Mouse (Mus musculus): ENCODE measurements around the gene Sost.

The Sost gene

DNA sequence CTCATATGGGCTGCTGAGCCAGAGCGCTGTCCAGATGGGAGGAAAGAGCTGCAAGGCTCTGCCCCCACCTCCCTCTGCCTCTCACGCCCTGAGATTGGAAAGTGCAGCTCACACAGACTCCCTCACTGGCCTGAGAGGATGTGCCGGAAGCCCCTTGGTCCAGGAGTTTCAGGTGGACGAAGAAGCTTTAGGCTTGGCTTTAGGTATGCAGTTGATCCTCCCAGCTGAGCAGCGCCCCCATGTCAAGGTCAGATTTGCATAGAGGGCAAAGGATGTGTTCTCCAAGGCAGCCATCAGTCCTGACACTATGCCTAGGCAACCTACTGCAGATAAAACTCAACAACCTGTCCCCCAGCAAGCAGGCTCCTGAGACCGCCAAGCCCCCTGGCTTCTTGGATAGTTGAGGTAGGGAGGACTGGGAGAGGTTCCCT is 16.2 kb upstream of the Sost start:
- DNase-seq = peak; percentile 49

DNA sequence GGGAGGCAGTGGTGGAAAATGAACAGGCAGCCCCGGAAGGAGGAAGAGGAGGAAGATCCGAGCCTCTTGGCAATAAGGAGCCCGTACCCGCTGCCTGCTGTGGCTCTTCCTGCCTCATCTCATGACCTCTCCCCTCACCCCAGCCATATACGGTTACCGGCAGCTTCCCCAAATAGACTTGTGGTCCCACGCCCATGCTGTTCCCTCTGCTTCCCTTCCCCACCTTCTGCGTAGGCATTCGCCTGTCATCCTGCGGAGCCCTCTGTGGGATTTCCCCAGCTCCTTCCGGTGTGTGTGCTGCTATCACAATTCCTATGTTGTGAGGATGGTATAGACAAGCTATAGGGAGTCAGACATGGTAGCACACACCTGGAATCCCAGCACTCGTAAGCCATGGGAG is 15.0 kb upstream of the Sost start:
- peak; percentile 39 for DNase-seq

DNA sequence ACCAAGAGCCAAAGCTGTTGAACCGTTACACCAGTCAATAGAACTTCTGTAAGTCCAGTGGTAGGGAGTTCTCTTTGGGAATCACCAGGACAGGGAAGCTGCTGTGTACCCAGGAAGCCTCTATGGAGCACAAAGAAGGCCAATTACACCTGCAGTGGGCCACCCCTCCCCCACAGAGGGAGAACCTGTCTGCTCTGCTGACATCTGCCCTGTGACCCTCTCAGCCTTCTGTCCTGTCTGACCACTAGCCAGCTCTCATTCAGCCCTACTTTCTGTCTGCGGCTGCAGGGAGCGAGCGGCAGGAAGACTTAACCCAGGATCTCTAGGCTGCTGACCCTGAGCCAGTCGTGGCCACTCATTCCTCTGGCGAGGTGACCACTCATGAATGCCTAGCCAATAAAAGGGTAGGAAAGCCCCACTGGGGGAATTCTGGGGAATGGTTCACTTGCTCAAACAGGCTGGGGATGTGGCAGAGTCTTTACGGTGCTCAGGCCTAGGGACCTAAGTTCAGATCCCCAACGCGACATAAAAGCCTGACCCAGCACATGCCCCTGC is 13.9 kb upstream of the Sost start:
- peak; percentile 51 for DNase-seq

DNA sequence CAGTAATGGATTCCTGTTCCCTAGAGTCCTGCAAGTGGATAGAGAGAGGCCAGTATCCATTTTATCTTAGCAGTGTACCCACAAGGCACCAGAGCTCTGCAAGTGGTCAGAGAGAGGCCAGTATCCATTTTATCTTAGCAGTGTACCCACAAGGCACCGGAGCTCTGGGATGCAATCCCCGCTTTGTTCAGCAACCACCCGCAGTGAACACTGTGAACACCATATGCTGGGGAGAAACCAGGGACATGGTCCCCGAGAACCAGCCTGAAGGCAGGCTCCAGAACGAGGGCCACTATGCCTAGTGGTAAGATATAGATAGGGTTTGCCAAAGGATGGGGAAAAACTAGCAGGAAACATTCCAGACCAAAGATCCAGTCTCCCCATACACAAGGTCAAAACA is 12.3 kb upstream of the Sost start:
- peak; percentile 49 for DNase-seq

DNA sequence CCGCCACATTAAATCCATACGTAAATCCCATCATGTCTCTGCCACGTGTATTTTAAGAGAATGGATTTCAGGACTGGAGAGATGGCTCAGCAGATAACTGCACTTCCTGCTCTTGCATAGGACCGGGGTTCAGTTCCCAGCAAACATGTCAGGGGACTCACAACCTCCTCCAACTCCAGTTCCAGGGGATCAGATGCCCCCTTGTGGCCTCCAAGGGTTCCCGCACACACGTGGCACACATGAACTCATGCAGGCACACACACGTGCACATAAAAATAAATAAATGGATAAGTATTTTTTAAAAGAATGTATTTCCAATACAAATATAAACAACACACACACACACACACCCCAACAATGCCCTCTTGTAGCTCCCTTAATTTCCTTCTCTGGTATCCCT is 10.1 kb upstream of the Sost start:
- DNase-seq = no peak

DNA sequence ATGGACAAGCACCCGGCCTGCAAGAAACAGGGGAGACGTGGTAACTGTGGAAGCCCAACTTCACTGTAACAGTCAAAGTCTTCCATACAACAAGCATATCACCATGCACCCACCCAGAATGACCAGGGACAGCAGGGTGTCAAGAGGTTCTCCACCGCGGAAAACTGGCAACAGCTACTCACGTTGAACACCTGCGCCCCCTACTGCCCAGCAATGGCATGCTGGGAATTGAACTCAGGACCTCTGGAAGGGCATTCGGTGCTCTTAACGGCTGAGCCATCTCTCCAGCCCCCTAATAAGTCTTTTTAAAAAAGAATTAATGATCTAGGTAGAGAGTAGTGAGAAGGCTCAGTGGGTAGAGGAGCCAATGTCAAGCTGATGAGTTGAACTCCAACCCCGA is 8.1 kb upstream of the Sost start:
- DNase-seq = no peak

DNA sequence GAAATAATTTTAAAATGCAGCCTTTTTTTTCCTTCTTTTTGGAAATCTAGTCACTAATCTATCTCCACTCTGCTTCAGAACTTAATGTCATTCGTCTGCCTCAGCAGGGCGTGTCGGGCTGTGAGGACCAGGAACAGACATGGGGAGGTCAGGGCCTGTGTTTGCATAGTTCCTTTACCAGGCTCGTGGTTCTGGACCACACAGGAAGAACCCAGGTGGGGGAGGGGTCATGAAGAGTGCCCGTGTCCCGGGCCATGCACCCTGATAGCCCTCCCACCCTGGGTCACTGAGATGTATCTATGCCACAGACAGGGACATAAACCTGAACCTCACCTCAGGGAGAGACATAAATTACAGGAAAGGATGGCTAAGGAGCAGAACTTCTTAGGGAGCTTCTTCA is 7.4 kb upstream of the Sost start:
- DNase-seq = peak; percentile 22

DNA sequence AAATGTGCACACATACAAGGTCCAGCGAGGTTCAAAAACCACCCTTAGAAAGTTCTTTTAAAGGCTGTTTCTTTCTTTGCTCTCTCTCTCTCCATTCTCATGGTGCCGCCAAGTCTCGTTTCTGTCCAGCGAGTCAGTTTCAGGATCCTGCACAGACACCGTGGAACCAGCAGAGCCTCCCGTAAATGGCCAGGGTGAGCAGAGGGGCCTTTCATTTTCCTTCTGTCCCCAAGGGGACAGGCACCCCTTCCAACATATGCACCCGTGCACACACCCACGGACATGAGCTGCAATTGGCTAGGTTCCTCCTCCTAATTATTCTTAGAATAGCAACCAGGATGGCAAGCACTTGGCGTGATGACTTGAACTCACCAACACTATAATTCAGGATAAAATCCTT is 6.7 kb upstream of the Sost start:
- no peak for DNase-seq

DNA sequence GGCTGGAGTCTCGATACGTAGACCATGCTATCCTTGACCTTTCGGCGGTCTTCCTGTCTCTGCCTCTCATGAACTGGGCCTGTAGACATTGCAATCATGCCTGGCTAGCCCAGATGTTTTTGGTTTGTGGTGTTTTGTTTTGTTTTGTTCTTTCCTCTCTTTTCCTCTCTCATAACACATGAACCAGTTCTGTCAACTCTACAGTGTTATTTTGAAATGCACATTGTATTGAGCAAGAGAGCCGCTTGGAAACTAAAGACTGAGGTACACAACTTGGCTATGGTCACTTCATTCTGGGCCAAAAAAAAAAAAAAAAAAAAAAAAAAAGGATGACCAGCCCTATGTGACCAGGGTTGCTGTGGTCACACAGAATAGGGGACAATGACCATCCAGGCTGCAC is 5.8 kb upstream of the Sost start:
- DNase-seq = no peak

DNA sequence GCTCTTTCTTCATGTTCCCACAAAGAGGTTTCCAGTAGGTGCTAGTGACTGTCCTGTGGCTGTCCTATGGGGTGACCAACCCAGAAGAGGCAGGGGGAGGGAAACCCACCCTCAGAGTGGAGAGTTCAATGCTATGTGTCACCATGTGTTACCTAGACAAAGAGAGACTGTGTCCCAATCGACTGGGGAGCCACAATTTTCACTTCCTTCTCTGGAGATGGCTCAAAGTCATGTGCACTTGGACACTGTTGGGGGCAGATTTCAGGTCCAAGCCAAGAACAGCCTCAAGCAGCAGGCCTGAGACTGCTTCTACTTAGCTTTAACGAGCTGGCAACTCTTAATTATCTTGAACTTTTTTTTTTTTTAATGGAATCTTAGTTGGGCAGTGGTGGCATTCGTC is 5.3 kb upstream of the Sost start:
- no peak for DNase-seq

DNA sequence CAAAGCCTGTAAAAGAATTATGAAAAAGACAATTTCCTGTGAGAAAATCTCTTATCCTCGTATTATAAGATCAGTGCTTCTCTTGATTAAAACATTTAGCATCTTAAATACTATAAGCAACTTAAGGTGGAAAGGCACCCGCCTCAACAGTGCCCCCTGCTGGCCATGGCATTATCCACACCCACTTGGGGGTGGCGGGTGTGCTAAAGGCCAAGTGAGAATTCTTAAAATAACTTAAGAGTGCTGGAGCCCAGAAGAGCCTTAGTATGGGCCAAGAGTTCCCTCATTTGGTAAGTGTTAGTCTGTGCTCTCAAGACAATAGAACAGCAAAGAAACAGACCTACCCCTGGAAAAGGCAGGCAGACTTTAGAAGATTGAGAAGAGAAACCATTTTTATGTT is 4.6 kb upstream of the Sost start:
- DNase-seq = no peak

DNA sequence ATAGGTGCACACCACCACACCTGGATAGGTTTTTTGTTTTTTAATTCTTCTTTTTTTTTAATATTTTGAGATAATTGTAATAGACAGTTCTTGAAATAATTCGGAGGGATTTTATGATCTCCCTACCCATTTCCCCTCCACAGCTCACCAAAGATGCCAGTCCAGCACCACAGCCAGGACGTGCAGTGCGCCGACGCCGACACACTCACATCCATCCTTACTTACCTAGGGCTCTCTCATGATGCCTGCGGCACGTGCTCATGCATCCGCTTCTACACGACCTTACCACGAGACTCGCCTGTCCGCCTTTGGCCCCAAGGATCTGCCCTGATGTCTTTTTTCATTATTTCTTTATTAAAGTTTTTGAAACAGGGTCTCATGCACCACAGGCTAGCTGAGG is 3.0 kb upstream of the Sost start:
- DNase-seq = peak; percentile 21

DNA sequence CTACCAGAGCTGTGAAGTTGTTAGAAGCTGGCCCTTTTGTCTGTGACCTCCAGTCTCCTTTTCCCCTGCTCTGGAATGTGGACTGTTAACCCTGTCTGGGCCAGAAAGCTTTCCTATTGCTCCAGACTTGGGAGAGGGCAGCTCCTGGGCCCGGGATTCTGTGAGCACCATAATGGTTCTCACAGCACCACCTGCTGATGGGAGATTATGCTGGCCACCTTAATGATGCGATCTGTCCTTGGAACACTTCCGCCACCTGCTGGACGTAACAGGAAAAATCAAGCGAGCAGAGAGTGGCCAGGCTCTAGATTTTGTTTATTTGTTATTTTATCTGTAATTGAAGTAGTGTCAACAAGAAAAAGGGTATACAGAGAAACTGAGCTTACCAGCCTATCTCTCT is 2.0 kb upstream of the Sost start:
- peak; percentile 75 for DNase-seq

DNA sequence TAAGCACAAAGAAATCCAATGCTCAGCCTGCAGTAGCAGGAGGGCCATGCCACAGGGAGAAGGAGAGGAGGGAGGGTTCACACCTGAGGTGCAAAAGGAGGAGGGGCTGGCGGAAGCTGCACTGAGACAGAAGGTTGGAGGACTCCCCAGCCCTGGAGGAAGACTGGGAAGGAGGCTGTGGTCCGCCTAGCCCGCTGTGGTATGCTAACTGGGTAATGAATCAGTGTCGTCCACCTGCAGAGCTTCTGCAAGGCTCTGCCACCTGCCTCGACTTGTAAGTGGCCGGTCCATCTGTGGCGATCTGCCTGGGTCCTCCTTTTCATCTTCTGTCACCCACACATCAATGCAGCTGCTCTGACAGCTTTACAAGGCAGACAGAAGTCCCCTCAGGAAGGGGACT is 1.5 kb upstream of the Sost start:
- no peak for DNase-seq

DNA sequence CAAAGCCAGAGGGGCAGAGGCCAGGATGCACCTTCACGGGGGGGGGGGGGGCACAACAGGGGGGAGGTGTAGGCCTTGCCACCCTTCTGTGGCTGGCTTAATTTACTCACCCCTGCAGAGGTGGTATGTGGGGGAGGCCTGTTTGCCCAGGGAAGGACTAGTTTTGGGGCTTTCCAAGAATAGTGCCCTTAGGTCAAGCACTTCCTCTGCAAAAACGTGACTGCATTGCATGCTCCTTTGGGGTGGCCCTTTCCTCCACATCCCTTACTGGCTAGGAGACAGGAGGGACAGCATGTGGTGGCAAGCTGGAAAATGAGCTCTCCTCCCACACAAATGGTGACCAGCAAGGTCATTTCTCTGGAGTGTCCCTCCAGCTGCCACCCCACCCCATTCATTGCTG is 1.3 kb downstream of the Sost start:
- no peak for DNase-seq

DNA sequence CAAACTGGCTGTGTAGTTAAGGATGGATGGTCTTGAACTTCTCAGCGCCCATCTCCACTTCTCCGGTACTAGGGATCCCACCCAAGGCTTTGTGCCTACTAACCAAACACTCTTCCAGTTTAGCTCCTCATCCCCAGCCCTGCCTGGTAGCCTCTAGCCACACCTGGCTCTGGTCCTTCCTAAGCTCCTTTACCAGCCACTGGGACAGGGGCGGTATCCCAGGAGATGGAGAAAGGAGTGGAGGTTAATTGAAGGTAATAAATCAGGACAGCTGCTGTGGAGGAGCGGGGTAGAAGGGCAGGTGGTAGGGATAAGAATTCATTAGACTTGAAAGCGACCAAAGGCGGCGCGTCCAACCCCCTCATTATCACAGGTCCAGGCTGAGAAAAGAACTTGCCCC is 2.2 kb downstream of the Sost start:
- DNase-seq = no peak

DNA sequence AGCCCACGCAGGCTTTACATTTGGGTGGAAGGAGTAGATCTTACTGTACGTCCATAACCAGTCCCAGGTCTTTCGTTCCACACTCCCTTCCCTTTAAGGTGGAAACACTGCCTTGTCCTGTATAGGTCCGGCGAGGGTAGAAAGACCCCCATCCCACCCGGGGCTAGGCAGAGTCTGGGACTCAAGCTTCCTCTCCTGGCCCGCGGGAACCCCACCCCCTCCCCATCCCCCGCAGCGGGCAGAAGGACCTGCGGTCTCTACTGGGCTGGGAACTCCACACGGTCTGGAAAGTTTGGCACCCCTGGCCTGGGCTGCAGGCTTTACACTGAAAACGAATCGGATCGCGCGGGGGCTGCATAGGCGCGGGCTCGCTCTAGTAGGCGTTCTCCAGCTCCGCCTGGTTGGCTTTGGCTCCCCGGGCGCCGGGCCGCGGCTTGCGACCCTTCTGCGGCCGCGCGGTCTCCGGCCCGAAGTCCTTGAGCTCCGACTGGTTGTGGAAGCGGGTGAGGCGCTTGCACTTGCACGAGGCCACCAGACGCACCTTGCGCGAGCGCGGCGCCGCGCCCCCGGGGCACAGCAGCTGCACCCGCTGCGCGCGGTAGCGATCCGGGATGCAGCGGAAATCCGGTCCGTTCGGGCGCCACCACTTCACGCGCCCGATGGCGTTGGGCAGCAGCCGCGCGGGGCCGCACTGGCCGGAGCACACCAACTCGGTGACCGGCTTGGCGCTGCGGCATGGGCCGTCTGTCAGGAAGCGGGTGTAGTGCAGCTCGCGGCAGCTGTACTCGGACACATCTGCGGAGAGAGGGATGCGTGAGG is 3.1 kb downstream of the Sost start:
- no peak for DNase-seq

DNA sequence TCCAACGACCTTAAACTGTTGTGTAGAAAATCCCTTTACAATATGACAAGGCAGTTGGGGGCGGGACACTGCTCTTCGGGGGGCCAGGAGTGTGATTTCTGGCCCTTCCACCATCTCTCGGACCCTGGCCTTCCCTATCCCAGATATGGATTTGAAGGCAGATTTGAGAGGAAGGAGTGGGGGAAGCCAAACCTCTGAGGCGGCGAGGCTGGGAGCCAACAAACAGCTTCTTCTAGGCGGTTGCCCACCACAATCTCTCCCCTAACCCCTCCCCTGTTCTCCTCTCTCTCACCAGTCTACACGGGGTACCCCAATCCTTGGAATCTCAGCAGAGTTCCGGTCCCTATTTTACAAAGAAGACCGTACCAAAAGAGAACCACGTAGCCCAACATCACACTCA is 3.8 kb downstream of the Sost start:
- DNase-seq = no peak

DNA sequence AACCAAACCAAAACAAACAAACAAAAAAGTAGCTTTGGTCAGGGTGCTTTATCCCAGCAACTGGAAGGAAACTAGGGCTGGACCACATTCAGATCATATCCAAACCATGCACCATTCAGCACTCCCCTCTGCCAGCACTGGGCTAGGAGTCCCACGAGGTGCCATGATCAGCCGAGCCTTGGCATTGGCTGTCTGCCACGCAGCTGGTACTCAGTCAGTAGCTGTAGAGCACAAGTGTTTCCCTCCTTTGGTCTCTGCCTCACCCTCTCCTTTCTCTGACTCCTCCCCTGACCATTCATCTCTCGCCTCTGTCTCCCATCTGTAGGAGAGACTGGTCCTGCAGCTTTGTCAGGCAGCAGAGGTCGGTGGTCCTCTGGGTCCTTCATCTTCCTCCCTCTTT is 9.3 kb downstream of the Sost start:
- no peak for DNase-seq

DNA sequence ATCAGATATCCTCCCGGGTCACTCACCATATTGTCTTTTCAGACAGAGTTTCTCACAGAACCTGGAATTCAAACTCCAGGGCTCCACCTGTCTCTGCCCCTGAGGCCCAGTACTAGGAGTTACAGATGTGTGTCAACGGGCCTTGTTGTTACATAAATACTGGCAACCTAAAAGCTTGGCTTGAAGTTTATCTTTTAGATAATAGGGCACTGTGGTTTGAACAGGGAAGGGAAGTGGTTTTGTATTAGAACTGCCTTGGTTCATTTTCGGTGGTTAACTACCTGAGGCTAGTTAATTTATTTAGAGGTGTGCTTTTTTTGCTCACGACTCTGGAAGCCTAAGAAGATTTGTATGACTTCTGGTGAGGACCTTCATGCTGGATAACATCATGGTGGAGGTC is 13.4 kb downstream of the Sost start:
- no peak for DNase-seq

DNA sequence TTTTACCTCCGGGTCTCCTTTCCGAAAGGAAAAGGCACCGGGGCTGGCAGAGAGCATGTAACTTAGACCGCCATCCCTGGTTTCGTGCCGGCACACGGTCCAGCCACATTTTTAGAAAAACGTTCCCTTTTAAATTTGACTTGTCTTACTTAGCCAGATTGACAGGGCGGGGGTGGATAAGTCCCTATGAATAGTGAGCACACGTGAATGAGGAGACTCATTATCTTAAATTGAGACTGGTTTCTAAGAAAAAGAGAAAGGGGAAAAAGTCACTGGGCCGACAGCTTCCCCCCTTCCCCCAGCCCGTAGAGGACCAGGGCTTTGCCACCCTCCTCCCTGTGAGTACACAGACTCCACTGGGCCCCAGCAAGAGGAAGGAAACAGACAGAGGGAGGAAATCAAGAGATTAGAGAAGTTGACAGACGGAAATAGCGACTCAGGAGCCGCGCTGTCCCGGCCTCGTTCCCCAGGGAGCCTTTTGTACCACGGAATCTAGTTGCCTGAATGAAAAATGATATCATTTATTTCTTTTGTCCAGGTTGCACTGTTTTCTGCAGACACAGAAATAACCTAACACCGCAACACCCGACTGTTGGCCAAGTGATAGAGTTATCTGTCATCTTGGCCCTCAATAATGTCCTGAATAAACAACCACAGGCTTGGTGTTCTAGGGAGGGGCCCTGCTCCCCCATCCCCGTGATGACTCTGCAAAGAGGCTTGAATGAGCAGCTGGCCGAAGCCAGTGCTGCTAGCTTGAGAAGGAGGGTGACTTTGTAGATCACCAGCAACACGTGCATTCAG is 14.1 kb downstream of the Sost start:
- no peak for DNase-seq

DNA sequence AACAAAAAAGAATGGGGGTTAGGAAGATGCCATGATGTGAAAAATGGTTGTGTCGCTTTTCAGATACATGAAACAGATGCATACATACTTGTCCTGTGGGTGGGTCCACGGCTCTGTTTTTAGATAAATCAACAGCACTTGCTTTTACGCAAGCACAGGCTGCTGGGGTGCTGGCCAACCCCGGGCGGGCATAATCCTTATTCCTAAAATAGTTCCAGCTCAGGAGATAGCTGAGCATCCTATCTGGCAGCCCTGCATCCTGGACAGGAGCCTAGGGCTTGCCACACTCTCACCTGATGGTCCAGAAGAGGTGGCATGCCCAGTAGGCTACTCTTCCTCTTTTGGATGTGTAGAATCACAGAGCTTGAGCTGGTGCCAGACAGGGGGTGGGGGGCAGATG is 16.8 kb downstream of the Sost start:
- no peak for DNase-seq

DNA sequence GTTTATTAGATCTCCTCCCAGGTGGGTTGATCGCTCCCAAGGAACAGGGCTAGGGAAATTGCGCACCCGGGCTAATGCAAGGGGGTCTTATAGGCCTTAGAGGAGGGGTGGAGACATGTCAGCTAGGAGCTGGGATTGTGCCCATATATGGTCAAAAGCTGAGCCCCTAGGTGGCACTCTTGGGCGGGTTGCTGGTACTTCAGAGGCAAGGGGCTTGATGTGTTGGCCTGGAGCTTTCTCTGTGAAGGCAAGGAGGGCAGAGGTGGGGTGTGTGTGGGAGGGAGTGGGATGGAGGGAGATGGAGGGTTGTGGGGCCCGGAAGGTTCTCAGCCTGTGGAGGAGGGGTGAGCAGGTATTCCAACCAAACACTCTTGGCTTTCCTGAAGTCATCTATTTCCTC is 20.3 kb downstream of the Sost start:
- DNase-seq = no peak

DNA sequence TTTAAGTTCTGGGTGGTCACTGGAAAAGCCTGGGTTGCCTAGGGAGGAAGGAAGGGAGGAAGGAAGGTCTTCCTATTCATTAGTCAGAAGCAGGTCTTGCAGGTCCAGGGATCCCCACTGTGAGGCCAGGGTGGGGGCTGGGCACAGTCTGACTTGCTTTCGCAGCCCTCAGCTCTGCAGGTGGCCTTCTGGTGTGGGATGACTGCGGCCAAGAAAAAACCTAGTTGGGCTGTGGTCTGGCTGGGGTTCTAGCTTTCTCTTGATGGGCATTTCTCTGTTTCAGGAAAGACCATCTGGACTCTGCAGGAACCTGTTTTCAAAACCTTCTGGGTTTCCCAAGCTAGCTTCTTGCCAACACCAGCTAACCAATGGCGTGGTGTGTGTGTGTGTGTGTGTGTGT is 23.8 kb downstream of the Sost start:
- peak; percentile 94 for DNase-seq

Measured in cerebellum, adult 11-12 months (tissue).